Mouse (Mus musculus) splenic B cell, adult 2 months (primary cell): ENCODE data around the gene Slc7a4.

Experiments
- DNase-seq: peaks from one replicate; pipeline ENCODE4 v3.0.0-alpha.2; 2011; ENCODE audit warnings: low read depth, low spot score
- H3K27me3 ChIP-seq: 2 replicates; pipeline ENCODE4 v1.6.1; 2012; ENCODE audit warnings: mild to moderate bottlenecking, low read length, moderate library complexity, mixed read lengths; ENCODE audit not compliant: control insufficient read depth, poor library complexity, insufficient read depth, severe bottlenecking
- H3K36me3 ChIP-seq: 2 replicates; pipeline ENCODE4 v1.6.1; 2012; ENCODE audit warnings: mild to moderate bottlenecking, low read length, moderate library complexity, mixed read lengths; ENCODE audit not compliant: control insufficient read depth, poor library complexity, insufficient read depth, severe bottlenecking

Gene Slc7a4

DNA sequence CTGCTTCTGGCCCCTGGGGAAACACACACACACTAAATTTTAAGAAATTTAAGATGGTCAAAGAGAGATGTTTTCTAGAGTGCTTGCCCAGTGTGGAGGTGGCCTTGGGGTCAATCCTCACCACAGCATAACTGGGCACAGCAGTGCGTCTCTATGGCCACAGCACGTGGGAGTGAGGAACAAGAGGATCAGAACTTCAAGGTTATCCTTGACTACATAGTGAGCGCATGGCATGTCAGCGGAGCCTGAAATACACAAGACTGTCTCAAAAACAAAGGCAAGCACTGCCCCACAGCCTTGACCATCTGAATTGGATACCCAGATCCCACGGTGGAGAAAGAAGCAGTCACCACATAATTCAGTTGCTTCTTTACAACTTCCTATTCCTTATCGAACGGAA, 1.5 kb upstream of the Slc7a4 start:
- H3K27me3 ChIP-seq, result no peaks in the 10 kb centered on the region
- no peaks in the 10 kb centered on the region for H3K36me3 ChIP-seq
- no peak for DNase-seq

DNA sequence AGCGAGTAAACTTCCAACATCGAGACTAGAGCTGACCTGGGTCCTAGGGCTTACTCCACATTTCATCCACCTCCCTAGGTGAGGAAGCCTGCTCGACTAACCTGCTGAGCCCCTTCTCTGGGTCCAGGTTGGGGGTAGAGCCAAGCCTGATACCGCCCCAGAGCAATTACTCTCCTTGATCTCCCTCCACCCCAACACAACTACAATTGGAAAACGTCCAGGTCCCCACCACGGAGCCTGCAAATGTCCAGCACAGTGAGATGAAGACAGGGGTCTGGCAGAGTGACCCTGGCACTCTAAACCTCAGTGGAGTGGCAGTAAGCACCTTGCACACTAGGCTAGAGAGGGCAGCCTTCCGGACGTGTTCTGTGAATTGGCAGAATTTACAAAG, 6.2 kb downstream of the Slc7a4 start:
- H3K36me3 ChIP-seq, result no peaks in the 10 kb centered on the region
- H3K27me3 ChIP-seq, result no peaks in the 10 kb centered on the region; the same call in 1 of the 2 replicates
- no peak for DNase-seq

DNA sequence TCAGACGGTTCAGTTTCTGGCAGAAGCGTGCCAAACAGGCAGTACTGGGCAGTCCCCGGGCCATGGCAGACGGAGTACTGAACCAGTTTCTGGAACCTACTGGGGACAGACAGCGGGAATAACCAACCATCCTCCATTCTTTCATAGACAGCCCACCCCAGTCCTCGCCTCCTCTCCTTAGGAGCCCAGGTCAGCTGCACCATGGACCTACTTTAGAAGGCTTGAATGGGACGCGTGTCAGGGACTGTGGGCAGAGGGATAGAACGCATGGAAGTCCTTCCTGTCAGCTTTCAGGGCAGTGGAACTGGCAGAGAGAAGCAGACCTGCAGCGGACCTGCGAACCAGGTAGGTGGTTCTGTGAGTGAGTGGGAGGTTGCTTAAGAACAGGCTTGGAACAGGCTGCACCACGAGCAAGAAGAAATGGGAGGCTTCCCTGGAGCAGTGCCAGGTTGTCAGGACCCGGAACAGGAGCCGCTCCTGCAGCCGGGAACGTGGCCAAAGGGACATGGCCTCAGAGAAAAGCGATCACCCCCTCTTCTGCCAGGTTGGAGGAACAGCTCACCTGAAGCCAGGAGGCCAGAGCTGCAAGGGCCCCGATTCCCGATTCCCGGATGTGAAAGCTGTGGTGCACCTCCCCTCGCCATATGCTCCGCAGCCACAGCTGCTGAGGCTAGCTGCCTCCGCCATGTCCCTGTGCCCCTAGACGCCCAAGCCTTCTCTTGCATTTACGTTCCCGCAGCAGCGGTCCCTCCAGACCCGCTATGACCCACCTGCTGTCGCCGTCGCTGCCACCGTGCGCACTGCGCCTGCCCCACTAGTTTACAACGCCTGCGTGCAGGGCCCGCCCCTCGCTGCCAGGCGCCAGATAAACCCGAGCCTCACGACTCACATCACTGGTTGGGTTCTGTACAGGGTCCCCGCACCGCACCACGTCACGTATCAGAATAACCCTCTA, 6.9 kb downstream of the Slc7a4 start:
- DNase-seq, result no peak
- no peaks in the 10 kb centered on the region; the same call in 1 of the 2 replicates for H3K27me3 ChIP-seq
- H3K36me3 ChIP-seq, result no peaks in the 10 kb centered on the region

DNA sequence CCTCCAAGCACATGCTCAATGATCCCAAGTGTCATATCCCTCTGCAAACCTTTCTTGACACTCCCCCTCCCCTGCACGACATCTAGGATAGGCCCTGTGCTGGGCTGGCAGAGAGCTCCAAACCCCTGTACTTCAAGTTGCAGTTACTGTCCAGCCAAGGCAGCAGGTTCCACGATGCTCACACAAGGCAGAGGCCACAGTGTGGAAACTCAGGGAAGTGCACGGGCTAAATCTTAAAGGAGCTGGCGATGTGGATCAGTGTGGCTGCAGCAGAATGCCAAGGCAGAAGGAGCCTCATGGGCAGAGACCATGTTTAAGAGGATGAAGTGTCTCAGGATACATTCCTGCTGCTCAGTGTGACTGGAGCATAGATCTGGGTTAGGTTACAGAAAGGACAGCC, 16.8 kb downstream of the Slc7a4 start:
- Histone ChIP-seq H3K36me3 (no peaks in the 10 kb centered on the region), H3K27me3 (no peaks in the 10 kb centered on the region)
- no peak for DNase-seq

DNA sequence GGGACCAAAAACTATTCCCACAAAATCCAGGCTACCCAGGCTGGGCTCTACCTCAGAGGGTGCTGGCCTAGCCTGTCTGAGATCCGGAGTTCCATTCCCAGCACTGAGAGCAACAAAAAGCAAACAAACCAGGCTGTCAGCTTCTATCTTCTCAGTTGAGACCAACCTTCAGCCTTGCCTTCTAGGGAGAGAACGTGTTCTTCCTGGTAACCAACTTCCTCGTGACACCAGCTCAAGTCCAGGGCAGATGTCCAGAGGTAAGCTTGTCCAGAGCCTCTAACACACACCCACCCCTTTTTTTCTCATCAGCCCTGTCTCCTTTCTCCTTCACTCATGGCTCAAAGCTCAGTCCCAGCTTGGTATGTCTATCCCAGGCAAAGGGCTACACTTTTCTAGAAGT, 18.2 kb downstream of the Slc7a4 start:
- DNase-seq, result no peak
- H3K27me3 ChIP-seq, result no peaks in the 10 kb centered on the region

DNA sequence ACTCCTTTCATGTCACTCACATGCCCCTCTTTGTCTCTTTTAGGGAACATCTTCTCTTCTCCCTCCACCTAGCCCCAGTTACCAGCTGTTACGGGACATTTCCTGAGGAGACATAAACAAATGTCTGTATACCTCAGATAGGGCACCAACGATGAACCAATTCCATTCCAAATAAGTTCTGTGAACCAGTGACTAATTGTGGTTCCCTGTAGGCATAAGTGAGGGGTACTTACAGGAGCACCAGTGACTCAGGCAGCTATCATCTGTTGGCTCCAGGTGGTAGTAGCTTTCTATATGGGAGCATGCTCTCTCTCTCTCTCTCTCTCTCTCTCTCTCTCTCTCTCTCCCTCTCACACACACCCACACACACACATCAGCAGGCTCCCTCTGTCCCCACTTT, 18.8 kb downstream of the Slc7a4 start:
- Histone ChIP-seq H3K36me3 (no peaks in the 10 kb centered on the region), H3K27me3 (no peaks in the 10 kb centered on the region)
- no peak for DNase-seq

More for the DNA sequence above, 18.2 kb downstream of the Slc7a4 start:
- no peaks in the 10 kb centered on the region for H3K36me3 ChIP-seq

DNA sequence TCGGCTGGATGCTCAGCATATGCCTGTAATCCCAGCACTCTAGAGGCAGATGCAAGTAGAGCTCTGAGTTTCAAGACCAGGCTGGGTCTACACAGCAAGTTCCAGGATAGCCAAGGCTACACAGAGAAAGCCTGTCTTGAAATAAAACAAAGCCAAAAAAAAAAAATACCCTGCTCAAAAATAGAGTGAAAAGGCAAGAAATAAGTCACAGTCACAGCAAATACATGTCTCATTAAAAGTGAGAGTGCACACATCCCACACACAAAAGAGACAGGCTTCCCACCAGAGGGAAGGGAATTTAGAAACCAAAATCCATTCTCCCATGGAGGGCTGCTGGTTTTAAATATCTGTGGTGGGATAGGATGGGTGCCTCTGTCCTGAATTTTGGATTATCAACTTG, 19.4 kb downstream of the Slc7a4 start:
- Histone ChIP-seq H3K36me3 (no peaks in the 10 kb centered on the region), H3K27me3 (no peaks in the 10 kb centered on the region)
- DNase-seq, result no peak

DNA sequence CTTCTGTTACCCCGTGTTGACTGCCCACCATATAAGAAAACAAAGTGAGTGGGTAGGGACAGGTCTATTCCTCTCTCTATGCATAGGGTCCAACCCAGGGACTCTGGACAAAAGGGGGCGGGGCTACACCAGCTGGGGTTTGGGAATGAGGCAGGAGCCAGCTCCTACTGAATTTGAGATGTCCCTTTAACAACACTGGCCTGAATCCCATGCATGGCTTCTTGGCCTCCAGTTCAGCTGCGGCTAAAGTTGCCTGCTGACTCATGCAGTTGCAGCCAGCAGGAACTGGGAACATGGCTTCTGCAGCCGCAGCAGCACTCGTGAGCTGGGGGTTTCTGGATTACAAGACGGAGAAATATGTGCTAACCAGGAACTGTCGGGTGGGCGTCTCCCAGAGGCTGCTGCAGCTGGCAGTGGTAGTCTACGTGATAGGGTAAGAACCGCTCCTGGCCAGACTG, 21.2 kb downstream of the Slc7a4 start, which contains the start of gene P2rx6:
P2rx6 (plus strand) TSS at position 135 of the 458 bp plus-strand sequence.
- peak; percentile 10 for DNase-seq
- H3K36me3 ChIP-seq, result no peaks in the 10 kb centered on the region
- no peaks in the 10 kb centered on the region for H3K27me3 ChIP-seq

DNA sequence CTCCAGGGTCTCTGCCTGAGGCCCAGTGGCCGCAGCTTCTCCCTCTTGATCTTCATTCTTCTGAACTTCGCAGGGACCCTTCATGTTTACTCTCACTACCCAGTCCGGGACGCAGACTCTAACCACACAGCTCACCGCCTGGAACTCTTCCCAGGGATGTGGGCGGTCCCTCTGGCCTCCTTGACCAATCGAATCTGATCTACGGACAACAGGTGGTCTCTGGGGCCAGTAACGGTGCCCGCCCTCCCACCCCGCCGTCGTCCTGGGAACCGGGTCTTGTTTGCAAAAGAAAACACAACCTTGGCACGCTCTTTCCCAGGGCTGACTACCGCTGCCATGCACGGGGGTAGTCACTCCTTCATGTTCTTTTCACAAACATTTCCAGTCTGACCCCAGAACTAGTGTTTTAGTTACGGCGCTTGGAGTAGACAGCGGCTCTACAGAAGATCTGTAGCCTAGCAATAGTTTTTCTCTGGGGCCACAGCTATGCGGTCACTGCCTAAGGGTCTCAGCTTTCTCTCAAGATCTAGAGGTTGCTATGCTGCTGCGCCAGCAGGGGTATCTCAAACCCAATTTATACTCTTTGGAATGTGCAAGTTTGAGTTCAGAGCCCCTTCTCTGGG, 21.8 kb downstream of the Slc7a4 start, which contains the start of gene Lrrc74b:
Lrrc74b (minus strand) TSS at position 120 of the 623 bp plus-strand sequence.
- DNase-seq, result no peak
- Histone ChIP-seq H3K36me3 (no peaks in the 10 kb centered on the region), H3K27me3 (no peaks in the 10 kb centered on the region)

DNA sequence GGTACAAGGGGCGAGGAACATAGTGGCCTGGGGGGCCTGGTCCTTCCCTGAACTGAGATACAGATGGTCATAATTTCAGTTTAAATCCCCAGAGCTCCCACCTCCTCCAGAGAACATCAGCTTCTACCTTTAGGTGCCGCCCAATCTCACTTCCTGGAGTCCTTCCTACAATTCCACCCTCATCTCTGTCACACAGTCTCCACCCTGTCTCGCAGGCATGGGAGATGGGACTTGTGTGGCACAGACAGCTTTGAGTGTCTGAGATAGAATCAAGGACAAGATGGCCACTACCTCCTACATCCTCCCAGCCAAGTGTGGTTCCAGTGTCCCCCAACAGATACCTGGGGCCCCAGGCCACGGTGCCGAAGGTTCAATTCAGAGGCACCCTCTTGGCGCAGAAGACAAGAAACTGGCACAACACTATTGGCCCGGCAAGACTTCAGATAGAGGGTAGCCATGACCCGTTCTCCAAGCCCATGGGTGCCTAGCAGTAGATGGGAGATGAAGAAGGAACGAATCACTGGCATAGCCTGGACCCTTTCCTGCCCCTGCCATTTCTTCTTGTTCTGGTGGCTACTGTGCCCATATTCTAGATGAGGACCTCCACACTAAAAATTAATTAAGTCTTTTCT, 23.5 kb downstream of the Slc7a4 start:
- no peak for DNase-seq

DNA sequence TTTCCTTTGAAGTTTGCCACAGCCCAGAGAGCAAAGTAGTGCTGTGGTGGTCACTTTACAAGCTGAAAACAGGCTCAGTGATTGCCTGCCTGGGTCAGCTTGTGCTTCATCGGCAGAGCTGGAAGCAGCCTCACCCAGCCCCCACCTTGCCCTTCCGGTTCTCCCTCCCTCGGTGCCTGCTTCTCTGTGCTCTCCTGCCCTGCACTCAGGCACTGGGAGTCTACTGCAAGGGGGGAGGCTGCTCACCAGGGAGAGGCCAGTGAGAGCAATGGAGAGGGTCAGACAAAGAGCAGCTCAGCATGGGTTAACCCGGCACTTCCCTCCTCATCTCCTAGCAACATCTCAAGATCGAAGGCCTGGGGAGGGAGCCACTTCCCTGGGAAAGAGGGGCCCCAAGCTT, 24.2 kb downstream of the Slc7a4 start:
- DNase-seq, result no peak
- Histone ChIP-seq H3K27me3 (no peaks in the 10 kb centered on the region), H3K36me3 (no peaks in the 10 kb centered on the region)

More for the DNA sequence above, 23.5 kb downstream of the Slc7a4 start:
- Histone ChIP-seq H3K27me3 (no peaks in the 10 kb centered on the region), H3K36me3 (no peaks in the 10 kb centered on the region)

DNA sequence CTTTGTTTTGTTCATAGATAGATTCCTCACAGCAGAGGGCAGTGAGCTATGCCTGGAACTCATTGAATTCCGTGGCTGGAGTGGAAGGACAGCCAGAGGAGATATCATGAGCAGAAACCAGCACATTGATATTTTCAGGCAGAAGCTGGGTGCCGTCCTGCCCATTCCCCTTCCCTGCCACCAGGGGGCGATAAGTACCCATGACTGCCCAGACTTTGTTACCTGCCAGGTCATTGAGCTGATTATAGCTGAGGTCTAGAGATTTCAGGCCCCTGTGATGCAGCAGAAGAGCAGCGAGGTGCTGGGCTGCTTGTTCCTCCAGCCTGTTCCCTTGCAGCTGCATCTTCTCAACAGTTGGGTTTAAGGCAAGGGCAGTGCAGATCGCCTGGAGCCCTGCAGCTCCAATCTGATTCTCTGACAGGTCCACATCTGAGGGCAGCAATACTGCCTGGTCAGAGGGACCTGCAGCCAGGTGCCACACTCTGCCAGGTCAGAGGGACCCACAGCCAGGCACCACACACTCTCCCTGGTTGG, 25.0 kb downstream of the Slc7a4 start:
- Histone ChIP-seq H3K27me3 (no peaks in the 10 kb centered on the region), H3K36me3 (no peaks in the 10 kb centered on the region)
- peak; percentile 78 for DNase-seq

DNA sequence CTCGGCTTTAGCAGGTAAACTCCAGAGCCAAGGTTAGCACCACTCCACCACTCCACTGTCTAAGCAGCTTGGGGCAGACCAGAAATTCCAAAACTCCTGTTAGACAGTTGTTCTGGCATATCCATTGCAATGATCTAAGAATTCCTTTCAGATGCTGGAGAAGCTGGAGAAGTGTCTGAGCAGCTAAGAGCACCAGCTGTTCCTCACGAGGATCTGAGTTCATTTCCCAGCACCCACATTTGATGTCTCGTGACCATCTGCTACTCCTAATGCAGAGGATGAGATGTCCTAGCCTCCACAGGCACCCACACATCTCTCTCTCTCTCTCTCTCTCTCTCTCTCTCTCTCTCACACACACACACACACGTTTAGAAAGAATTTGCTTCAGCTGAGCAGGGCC, 26.1 kb downstream of the Slc7a4 start:
- DNase-seq, result no peak
- H3K36me3 ChIP-seq, result no peaks in the 10 kb centered on the region
- H3K27me3 ChIP-seq, result no peaks in the 10 kb centered on the region

DNA sequence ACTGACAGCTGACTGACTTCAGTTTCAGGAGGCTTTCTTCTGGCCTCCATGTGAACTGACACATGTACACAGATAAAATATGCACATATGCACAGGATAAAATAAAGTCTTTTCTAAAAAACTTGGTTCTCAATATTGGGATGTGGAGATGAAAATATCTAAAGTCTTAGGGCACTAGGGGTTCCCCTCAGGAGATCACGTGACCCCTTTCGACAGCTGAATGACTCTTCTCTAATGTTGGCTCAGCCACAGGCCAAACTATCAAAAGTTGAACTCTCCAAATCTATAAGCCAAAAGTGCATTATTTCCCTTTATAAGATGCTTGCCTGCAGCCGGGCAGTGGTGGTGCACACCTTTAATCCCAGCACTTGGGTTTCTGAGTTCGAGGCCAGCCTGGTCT, 26.8 kb downstream of the Slc7a4 start:
- DNase-seq, result no peak
- Histone ChIP-seq H3K27me3 (no peaks in the 10 kb centered on the region), H3K36me3 (no peaks in the 10 kb centered on the region)
